Mouse (Mus musculus): Measurements from ENCODE around the gene Myo18a.

The Myo18a gene

GRCm38 (mm10) chr11:77872236-77872635 lies 109.2 kb downstream of the Myo18a start:
- no peak for DNase-seq (ENCODE audit: low read depth, low spot score)

- no peak for DNase-seq (ENCODE audit: low read depth, low spot score)
Measured at GRCm38 (mm10) chr11:77872685-77873084, 109.6 kb downstream of the Myo18a start.

- DNase-seq (ENCODE audit: low read depth, low spot score): no peak
Measured at GRCm38 (mm10) chr11:77873116-77873515, 110.1 kb downstream of the Myo18a start.

DNA sequence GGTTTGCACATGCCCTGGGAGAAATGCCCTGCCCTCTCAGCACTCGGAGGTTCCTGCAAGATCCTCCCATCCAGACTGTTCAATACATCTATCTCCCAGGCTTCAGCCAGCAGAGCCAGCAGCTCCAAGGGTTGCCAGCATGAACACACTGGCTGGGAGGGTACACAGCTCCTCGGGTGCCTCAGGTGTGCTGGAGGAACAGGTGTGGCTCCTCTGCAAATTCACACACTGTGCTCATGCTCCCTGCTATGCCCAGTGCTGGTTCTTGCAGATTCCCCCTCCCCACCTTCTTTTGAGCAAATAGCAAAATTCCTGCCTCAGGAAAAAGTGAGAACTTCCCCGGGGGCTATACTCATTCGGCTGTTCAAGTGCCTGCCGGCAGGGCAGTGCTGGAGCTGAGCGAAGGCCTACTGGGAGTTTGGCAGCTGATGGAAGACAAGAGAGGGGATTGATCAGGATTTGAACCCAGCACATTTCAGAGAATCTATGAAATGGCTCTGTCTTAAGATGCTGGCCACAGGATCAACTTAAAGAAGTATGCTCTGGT lies 111.7 kb downstream of the Myo18a start:
- no peak for DNase-seq (ENCODE audit: low read depth, low spot score)

- no peak for DNase-seq (ENCODE audit: low read depth, low spot score)
Measured at GRCm38 (mm10) chr11:77875269-77875668, 112.2 kb downstream of the Myo18a start.

DNA sequence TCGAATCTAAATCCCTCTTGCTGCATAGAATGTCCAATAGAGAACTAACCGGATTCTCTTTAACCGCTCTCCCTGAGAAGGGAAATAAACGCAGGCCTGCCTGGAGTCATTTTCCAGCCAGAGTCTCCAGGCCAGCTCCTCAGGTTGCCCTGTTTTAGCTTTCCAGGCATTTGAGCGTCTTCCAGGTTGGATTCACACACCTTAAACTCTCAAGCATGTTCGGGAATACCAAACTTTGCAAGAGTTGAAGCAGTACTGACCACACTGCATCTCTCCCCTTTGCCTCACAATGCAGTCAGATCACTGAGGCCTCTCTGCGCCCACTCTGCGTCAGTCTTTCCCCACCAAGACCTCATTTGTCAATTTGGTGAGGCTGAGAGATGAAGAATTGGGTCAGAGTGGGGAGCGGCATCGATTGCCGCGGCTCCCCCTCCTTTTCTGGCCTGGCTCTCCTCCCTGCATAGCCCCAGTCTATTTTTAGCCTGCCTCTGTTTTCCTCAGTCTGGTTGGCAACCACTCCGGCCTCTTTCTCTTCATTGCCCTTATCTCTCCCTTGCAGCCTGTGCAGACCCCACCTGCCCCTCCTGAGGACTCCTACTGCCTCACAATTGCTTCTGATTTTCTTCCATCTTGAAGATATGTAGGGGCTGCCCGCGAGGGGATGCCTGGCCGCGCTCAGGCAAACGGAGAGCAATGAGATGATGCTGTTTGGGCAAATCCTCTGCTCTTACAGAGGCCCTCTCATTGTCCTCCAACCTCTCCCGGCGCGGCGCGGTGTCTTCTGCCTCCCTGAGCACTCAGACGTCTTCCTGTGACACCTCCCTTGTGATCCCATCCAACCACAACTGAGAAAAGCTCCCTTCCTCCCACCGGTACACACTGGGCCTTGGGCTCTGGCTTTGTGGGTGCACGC lies 113.1 kb downstream of the Myo18a start:
- no peak for DNase-seq (ENCODE audit: low read depth, low spot score)

- DNase-seq (ENCODE audit: low read depth, low spot score): no peak
Measured at GRCm38 (mm10) chr11:77876760-77877148, 113.7 kb downstream of the Myo18a start.

- no peak for DNase-seq (ENCODE audit: low read depth, low spot score)
Measured at GRCm38 (mm10) chr11:77884524-77885245, 121.6 kb downstream of the Myo18a start.

DNA sequence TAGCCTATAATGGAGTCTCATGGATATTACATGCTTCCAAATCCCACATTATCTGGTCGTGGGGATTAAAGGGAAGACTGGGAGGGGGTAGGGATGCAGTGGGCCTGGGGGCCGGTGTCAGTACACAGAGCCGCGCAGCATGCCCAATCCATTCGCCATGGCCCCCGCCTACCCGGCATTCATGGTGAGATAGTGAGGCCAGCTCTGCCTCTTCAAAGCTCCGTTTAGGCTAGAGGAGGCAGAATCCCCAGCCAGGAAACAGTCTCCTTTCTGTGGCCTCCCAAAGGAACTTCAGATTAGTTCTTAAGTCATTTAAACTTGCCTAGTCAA lies 122.2 kb downstream of the Myo18a start:
- no peak for DNase-seq (ENCODE audit: low read depth, low spot score)

DNA sequence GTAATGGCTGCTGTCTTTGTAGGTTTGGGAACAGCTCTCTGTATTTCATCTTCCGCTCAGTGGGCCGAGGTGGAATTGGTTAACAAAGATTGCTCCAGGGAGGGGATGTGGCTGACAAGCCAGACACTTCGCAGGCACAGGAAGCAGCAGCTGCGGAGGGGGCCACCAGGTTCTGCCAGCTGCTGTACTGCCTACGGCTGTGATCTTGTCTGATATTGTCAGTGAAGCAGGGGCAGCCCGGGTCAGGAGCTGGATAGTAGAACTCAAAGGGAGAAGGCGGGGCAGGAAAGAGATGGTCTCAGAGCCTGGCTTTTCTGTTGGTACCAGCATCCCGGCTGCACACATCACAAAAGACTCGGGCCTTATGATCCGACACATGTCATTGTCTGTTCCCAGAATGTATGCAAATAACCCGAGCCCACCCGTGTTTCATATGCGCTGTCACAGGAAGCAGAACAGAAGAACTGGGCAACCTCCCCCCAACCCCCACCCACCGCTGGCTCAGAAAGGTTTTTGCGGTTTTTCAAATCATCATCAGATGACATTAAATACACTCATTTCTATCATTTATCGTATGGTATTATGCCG lies 124.4 kb downstream of the Myo18a start:
- DNase-seq (ENCODE audit: low read depth, low spot score): peak; percentile 85

DNA sequence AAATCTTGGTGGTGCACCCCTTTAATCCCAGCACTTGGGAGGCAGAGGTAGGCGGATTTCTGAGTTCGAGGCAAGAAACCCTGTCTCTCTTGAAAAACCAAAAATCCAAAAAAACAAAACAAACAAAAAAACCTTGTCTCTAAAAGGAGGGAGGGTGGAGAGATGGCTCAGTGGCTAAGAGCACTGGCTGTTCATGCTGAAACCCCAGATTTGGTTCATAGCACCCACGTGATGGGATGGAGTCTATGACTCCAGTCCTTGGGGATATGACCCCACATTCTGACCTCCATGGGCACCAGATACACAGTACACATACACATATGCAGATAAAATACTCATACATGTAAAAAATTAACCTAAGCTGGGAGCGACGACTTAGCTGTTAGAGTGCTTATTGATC lies 125.8 kb downstream of the Myo18a start:
- no peak for DNase-seq (ENCODE audit: low read depth, low spot score)

DNA sequence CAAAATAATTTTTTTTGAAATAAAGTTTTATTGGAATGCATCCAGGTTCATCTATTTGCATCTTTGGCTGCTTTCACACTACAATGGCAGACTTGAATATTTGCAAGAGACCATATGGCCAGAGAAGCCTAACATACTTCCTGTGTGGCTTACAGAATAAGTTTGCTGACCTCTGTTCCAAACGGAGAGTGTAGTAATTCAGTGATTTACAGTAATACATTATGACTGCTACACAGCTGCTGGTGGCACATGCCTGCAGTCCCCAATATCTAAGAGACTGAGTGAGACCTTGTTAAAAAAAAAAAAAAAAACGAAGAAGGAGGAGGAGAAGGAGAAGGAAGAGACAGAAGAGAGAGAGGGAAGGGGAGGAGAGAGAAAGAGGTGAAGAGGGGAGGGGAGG lies 126.4 kb downstream of the Myo18a start:
- no peak for DNase-seq (ENCODE audit: low read depth, low spot score)

GRCm38 (mm10) chr11:77890648-77891258 lies 127.7 kb downstream of the Myo18a start:
- no peak for DNase-seq (ENCODE audit: low read depth, low spot score)

GRCm38 (mm10) chr11:77892883-77893282 lies 129.8 kb downstream of the Myo18a start:
- no peak for DNase-seq (ENCODE audit: low read depth, low spot score)

- no peak for DNase-seq (ENCODE audit: low read depth, low spot score)
Measured at GRCm38 (mm10) chr11:77893283-77893682, 130.2 kb downstream of the Myo18a start.

DNA sequence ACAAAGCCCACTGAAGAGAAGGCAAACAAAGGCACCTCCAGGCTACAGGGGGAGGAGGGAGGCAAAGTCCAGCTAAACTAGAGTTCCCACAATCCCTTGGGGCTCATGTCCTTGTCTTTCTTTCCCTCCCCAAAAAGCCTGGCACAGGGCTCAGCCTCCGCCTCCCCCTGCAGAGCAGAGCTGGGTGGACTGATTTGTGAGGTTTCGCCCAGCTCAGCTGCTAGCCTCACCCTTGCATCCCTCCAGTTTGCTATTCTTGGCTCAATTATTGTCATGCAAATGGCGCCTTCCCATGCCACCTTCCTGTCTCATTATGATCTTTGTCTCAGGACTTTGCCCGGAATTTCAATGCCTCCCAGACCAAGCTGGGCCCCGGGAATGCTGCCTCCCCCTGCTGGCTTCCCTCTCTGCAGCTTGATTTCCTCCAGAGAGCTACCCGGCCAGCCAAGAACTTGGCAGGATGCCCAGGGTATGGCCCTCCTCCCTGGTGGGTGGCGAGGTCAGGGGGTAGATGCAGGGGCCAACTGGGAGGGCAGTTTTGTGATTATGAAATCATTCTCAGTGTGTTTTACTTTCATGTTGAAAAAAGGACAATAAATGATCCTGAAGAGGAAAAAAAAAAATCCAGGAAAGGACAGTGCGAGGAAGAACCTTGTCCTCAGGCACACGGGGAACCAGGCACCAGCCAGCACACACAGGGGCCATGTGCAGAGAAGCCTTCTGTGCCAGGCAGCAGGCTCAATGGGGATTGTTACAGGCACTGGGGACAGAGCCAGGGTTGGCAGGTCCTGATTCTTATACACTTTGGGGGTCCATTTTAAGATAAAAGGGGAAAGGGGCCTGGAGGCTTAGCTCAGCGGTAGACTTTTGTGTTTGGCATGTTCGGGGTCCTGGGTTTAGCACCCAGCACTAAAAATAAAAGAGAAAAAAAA lies 131.0 kb downstream of the Myo18a start, which contains the start of gene Pipox:
Gene Pipox (minus strand): TSS at position 310 of the 932 bp plus-strand sequence.
- no peak for DNase-seq (ENCODE audit: low read depth, low spot score)

- no peak for DNase-seq (ENCODE audit: low read depth, low spot score)
Measured at GRCm38 (mm10) chr11:77894967-77895366, 131.9 kb downstream of the Myo18a start.

DNA sequence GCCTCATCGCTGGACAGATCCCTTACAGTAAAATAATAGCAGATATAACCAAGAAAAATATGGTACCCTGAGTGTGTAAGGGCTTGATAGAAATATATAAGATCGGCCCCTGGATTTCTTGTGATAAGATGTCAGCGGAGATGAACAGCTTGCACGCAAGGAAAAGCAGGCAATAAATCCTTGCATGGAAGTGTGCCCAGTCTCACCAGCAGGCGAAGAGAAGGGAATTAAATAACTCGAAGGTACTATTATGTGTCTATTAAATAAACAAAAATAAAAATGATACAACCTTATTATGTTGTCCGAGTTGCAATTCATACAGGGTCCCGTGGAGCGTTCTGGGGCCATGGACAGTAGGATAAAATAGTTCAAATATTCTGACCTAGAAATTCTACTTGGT lies 133.0 kb downstream of the Myo18a start:
- DNase-seq (ENCODE audit: low read depth, low spot score): no peak

- no peak for DNase-seq (ENCODE audit: low read depth, low spot score)
Measured at GRCm38 (mm10) chr11:77896480-77896819, 133.4 kb downstream of the Myo18a start.

Data from CD4-positive helper T cell, adult 2 months (primary cell).